Mouse (Mus musculus) brain, embryonic 14.5 days (tissue): Measurements from ENCODE around the gene Slc22a16. TPM values are rescaled to one million over a fixed set of nuclear protein-coding genes. Genes with fewer than 3 reads are reported as not detected.

ENCODE experiments used
- DNase-seq: peaks from one replicate; pipeline ENCODE4 v3.0.0-alpha.2; 2011; ENCODE audit warnings: low read depth
- CTCF ChIP-seq: fragments of 200-500 bp; IDR thresholded peaks from 2 replicates; pipeline ENCODE4 v1.5.1; 2012; ENCODE audit warnings: inconsistent platforms, mild to moderate bottlenecking, moderate library complexity, borderline replicate concordance; ENCODE audit not compliant: insufficient read depth, insufficient read length; ENCODE audit errors: extremely low read depth
- POLR2A ChIP-seq: fragments of 200-500 bp; IDR thresholded peaks from 2 replicates; pipeline ENCODE4 v1.6.1; 2012; ENCODE audit warnings: mild to moderate bottlenecking, inconsistent platforms, borderline replicate concordance; ENCODE audit not compliant: poor library complexity, insufficient read depth, insufficient read length, severe bottlenecking; ENCODE audit errors: extremely low read depth
- polyA plus RNA-seq: library from polyadenylated mRNA; depleted of rRNA; stranded (reverse); fragments of >200 nt; gene quantifications from 2 replicates; pipeline ENCODE4 v1.2.3, GENCODE M21; 2012; rRNA removed

The Slc22a16 gene
- polyA plus RNA-seq: not detected in 2 replicates

DNA sequence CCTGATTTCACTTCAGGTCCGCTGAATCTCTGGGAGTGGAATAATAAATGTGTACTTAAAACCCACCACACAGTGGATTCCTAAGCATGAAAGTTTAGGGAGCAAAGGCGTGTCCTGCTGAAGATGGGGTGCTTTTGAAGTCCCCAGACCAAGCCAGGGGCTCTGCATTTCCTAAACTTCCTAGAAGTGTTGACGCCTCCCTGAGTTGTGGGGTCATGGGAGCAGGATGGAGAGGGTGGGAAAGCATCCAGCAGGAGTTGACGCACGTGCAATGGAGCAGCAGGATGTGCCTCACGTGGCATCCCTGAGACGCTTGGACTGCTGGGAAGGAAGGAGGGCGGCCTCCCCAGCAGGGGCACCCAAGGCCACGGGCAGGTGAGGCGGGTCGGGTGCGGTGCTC is at the start of gene Slc22a16:
TSS of gene Slc22a16 (plus strand) at position 301 of the 400 bp plus-strand sequence.
- no peak for TF ChIP-seq POLR2A
- no peak for DNase-seq

- no peak for TF ChIP-seq POLR2A
- TF ChIP-seq CTCF: no peak
- peak; percentile 91 for DNase-seq
Measured at GRCm38 (mm10) chr10:40521579-40521978, 48.6 kb upstream of the Slc22a16 start.

- DNase-seq: no peak
- TF ChIP-seq CTCF (no peak), POLR2A (no peak)
Measured at GRCm38 (mm10) chr10:40523312-40523975, 46.7 kb upstream of the Slc22a16 start.

GRCm38 (mm10) chr10:40524032-40524806 is 45.9 kb upstream of the Slc22a16 start:
- TF ChIP-seq POLR2A (no peak), CTCF (no peak)
- no peak for DNase-seq

DNA sequence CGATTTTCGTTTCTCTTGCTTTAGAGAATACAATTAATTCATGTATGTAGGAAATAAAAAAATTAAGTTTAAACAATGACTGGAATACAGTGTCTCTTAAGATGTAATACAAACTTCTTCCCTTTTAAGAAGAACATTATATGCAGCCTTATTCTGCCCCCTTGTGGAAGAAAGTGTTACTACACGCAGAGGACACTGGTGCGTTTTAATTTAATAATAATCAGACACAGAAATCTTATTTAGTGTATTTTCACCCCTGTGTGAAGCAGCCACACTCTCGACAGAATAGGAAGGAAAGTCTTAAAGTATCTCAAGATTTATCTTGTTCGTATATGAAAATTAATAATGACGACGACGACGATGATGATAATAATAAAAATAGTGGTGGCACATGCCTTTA is 45.1 kb upstream of the Slc22a16 start:
- TF ChIP-seq CTCF: no peak
- TF ChIP-seq POLR2A: no peak
- DNase-seq: peak; percentile 84

GRCm38 (mm10) chr10:40525616-40526155 is 44.5 kb upstream of the Slc22a16 start:
- no peak for DNase-seq
- TF ChIP-seq CTCF: no peak
- TF ChIP-seq POLR2A: no peak

GRCm38 (mm10) chr10:40526301-40526761 is 43.8 kb upstream of the Slc22a16 start:
- no peak for DNase-seq
- TF ChIP-seq CTCF (no peak), POLR2A (no peak)

DNA sequence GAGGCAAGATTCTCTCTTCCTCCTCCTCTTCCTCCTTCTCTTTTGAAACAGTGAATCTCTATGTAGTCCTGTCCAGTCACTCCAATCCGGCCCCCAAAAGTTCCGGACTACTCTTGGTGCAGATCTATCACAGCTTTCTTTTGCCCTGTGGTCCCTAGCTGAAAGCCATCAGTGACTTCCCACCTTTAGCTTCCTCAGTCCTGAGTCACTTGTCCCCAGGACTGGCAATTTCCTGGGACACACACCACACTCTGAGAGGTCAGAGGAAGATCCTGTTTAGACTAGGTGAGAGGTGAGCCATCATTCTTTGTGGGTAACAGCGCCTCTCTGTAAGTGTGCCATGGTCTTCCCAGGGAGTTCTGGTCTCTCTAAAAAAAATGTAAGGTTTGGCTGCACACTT is 43.1 kb upstream of the Slc22a16 start:
- TF ChIP-seq CTCF (no peak), POLR2A (no peak)
- DNase-seq: no peak

DNA sequence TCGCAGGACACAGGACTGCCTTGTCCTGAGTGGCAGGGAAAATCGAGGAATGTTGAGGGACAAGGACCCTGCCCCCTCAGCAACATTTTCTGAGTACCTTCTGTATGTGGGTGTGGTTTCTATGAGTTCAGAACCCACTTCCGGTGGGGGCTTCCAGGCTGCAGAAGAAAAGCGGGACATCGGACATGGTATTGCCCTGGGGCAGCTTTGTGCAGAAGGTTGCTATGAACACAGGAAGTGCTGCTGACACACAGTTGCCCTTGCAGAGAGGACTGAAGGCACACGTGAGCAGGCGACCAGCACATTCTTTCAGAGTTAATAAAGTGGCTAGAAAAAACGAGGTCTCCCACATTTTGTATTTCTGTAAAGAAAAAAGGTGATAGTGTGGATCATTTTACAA is 42.6 kb upstream of the Slc22a16 start:
- DNase-seq: no peak
- TF ChIP-seq CTCF (no peak), POLR2A (no peak)

GRCm38 (mm10) chr10:40528668-40529067 is 41.5 kb upstream of the Slc22a16 start:
- TF ChIP-seq POLR2A (no peak), CTCF (no peak)
- no peak for DNase-seq

GRCm38 (mm10) chr10:40529617-40530016 is 40.5 kb upstream of the Slc22a16 start:
- no peak for TF ChIP-seq POLR2A
- peak; percentile 64; the same call in 1 of the 2 replicates for TF ChIP-seq CTCF
- peak; percentile 64 for DNase-seq
